Mouse (Mus musculus): ENCODE data around the gene Rab3d.

The Rab3d gene

DNA sequence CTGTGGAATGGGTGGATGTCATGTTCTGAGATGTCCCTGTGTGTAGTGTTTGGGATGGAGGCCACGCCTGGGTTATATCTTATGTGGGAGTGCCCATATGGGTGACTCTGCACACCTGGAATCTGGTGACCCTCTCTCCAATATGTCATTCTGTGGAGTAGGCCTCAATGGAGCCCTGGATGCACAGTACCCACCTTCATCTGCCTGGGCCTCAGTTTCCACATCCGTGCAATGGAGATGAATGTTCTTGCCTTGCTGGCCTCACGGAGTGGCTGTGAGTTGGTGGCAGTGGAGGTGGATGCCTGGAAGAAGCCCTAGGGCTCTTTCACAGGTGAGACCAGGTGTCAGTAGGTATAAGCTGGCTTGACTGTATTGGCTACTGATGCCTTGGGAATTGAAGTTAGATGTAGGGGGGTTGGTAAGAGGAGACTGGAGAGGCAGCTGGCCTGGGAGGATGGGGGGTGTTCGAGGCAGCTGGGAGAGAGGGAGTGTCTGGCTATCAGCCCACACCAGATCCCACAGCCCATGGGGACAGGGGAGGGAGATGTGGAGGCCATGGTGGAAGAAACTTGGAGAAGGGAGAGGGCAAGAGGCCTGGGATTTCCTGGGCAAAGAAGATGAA, 20.4 kb upstream of the Rab3d start:
- DNase-seq (ENCODE audit: low spot score in 2 of 2): no peak

GRCm38 (mm10) chr9:21937711-21938175, 19.8 kb upstream of the Rab3d start:
- DNase-seq (ENCODE audit: low spot score in 2 of 2): no peak

GRCm38 (mm10) chr9:21936692-21937570, 18.9 kb upstream of the Rab3d start, which contains the start of gene Plppr2:
Gene Plppr2, plus strand, starts transcription at chr9:21937033.
- DNase-seq (ENCODE audit: low spot score in 2 of 2): peak; percentile 94 to 97

- DNase-seq (ENCODE audit: low spot score in 2 of 2): no peak
These were observed 17.6 kb upstream of the Rab3d start for GRCm38 (mm10) chr9:21935466-21936131.

DNA sequence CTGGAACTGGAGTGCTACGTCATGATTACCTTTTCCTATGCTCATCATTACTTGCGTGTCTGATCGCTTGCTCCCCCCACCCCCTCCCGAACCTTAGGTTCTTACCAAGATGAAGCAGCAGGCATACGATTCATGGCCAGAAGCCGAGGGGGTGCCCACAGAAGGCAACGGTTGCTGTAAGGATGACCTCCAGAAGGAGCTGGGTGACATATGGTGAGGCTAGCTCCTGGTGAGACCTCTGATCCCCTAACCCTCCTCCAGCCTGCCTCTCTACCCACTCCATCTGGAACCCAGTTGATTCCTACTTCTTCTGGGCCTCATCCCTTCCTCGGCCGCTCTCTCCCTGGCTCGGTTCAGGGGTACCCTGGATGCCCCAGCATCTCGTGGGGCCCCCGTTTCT, 16.0 kb upstream of the Rab3d start:
- DNase-seq (ENCODE audit: low spot score in 2 of 2): no peak

DNA sequence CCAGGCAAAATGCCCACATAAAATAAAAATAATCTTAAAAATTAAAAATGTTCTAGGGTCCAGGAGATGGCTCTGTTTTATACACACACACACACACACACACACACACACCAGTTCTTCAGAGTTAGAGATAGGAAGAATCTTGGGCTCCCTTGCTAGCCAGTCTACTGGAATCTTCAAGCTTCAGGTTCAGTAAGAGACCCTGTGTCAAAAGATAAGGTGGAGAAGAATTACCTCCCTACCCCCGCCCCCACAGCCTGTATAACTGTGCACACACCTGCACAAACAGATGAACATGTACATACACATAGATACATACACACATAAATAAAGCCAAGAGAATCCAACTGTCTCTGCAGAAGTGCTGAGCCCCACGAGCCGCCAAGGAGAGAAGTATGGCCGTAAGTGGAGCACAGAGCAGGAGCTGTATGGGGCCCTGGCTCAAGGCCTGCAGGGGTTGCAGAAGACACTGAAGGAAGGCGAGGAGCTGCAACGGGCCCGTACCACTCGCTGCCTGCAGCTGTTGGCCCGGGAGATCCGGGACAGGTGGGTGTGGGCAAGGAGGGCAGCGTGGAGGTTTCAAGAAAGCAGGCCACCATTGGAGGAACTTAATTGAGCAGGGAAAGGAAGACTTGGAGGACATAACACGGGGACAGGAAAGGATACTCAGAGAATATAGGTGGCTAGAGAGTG, 14.6 kb upstream of the Rab3d start:
- no peak for DNase-seq (ENCODE audit: low spot score in 2 of 2)

DNA sequence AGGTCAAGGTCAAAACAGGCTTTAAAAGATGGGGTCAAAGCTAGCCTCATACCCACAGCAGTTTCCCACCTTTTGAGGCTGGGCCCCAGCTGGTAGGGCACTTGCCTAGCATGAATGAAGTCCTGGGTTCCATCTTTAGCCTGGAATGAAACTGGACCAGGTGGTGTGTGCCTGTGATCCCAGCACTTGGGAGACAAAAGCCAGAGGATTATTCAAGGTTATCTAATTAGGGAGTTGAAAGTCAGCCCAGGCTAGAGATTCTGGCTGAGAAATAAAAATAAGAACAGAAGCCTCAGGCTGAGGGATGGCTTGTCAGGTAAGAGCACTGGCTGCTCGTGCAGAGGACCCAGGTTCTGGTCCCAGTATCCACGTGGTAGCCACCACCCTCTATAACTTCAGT, 14.0 kb upstream of the Rab3d start:
- DNase-seq (ENCODE audit: low spot score in 2 of 2): no peak

- DNase-seq (ENCODE audit: low spot score in 2 of 2): no peak
These were observed 11.2 kb upstream of the Rab3d start for GRCm38 (mm10) chr9:21929208-21929607.

DNA sequence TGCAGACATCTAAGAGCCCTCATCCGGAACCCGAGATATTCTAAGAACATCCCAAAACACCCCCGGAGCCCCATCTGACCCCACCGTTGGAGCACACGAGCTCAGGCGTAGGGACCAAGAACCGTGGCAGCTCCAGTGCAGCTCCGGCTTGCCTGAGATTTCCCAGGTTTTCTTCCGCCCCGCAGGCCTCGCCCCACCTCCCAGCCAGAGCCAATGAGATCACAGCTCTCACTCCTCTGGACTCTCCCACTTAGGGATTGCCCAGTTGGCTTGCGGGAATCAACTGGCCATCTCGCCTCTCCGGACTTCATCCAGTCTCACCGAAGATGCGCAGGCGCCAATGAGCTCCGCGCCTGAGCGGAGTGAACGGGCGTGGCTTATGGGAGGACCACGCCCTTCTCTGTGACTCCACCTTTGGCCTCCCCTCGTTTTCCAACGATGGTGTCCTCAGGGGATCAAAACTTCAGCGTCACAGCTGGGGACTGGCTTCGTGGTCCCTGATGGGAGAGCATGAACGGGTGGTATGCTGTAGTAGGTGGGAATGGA, 9.3 kb upstream of the Rab3d start, which contains the start of the genes Ccdc159 and Tmem205:
Gene Ccdc159 (plus strand): TSS at position 264 of the 546 bp plus-strand sequence.
Gene Tmem205 (minus strand): TSS at position 349 of the 546 bp plus-strand sequence.
- DNase-seq (ENCODE audit: low spot score in 2 of 2): peak; percentile 90 to 93

DNA sequence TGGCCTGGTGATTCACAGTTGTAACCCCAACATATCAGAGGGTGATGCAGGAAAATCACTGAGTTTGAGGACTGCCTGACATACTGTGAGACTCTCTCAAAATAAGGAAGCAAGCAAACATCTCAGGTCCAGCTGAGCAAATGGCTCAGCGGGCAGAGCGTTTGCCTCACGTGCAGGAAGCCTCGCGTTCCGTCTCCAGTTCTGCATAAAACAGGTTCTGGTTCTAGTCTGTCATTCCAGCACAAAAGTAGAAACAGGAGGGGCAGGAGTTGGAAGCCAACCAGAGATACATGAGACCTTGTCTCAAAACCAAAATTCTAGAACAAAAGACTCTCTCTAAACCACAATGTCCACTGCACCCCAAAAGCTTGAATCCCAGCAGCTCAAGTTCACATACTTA, 8.8 kb upstream of the Rab3d start:
- no peak for DNase-seq (ENCODE audit: low spot score in 2 of 2)

GRCm38 (mm10) chr9:21926155-21926554, 8.2 kb upstream of the Rab3d start:
- DNase-seq (ENCODE audit: low spot score in 2 of 2): no peak

- no peak for DNase-seq (ENCODE audit: low spot score in 2 of 2)
These were observed 7.5 kb upstream of the Rab3d start for GRCm38 (mm10) chr9:21925506-21925905.

DNA sequence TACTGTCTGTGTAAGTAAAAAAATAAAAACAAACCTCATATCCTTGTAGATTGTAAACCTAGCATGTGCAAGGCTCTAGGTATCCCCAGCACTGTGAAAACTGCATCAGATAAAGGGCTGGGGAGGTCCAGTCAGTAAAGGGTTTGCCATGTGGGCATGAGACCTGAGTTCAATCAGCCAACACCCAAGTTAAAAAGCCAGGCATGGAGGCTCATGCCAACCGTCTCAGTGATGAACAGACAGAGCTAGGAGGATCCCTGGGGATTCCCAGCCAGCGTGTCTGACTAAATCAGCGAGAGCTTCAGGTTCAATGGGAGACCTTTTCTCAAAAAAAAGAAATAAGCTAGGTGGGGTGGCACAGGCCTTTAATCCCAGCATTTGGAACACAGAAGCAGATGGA, 7.0 kb upstream of the Rab3d start:
- no peak for DNase-seq (ENCODE audit: low spot score in 2 of 2)

DNA sequence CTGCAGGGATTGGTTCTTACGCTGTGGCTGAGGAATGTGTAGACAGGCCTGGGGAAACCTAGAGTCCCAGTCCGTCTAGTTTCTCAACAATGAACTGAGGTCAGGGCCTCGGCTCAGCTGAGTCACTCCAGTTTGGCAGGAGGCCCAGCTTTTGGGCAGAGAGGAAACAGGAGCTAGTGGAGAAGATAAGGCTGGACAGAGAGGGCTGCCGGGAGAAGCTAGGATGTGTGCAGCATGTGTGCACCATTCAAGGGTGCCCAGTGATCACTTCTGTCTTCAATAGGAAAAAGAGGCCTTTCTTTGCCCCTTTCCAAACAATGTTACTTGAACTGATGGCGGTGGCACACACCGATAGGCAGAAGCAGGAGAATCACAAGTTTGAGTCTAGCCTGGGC, 6.1 kb upstream of the Rab3d start:
- peak; percentile 87 to 90 for DNase-seq (ENCODE audit: low spot score in 2 of 2)

- DNase-seq (ENCODE audit: low spot score in 2 of 2): no peak
These were observed 5.6 kb upstream of the Rab3d start for GRCm38 (mm10) chr9:21923490-21924098.

- DNase-seq (ENCODE audit: low spot score in 2 of 2): no peak
These were observed 5.0 kb upstream of the Rab3d start for GRCm38 (mm10) chr9:21923036-21923435.

- no peak for DNase-seq (ENCODE audit: low spot score in 2 of 2)
These were observed 846 bp upstream of the Rab3d start for GRCm38 (mm10) chr9:21918692-21919384.

GRCm38 (mm10) chr9:21917493-21918034, 428 bp downstream of the Rab3d start:
- DNase-seq (ENCODE audit: low spot score in 2 of 2): peak in 1 of 2 experiments; percentile 34

DNA sequence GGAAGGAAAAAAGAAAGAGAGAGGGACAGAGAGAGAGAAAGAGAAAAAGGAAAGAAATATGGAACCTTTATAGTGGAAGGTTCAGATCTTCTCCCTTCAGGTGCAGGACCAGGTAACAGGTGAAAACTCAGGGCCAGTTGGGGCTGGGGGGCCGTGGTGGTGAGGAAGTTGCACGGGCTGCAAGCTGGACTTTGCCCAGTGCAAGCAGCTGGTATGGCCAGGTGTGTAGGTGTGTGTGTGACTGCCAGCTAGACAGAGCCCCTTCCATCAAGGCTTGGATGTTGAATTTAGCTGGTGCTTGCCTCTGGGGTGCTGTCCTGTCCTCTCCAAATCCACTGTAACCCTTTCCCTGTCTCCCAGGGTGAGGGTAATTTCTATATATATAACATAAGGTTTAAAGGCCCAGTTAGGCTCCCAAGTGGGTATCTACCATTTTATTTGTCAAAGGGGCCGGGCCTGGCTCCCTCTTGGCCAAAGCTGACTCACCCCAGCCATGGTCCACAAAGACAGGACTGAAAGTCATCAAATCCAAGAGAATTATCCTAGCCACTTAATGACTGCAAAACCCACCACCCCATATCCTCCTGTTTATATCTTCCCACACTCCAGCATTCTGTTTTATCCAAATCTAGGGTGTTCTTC, 1.0 kb downstream of the Rab3d start:
- no peak for DNase-seq (ENCODE audit: low spot score in 2 of 2)
